Mouse (Mus musculus): Measurements from ENCODE around the gene Tut7. TPM values are rescaled to one million over a fixed set of nuclear protein-coding genes. Genes with fewer than 3 reads are reported as not detected.
"Not testable (repeated sequence)": the region's sequence is repeated elsewhere in the genome, so short reads cannot be mapped to it uniquely, and the experiment has no call there.

Tut7 gene
- total RNA-seq, 2 experiments from 2014 or later, result 31.2 to 33.6 TPM

GRCm38 (mm10) chr13:59770164-59770562 is 52.8 kb downstream of the Tut7 start:
- intact Hi-C loops (cut with DNase I), result no loop called here
- peak; percentile 75 to 76 for DNase-seq

- intact Hi-C loops (cut with DNase I), result no loop called here
- peak; percentile 99 to 100 for DNase-seq
Observed at GRCm38 (mm10) chr13:59769296-59770163, 53.4 kb downstream of the Tut7 start, which contains the start of gene Isca1. Gene Isca1 (minus strand): TSS chr13:59769810.

GRCm38 (mm10) chr13:59768531-59768930 is 54.4 kb downstream of the Tut7 start:
- DNase-seq, result no peak
- intact Hi-C loops (cut with DNase I), result no loop called here

DNA sequence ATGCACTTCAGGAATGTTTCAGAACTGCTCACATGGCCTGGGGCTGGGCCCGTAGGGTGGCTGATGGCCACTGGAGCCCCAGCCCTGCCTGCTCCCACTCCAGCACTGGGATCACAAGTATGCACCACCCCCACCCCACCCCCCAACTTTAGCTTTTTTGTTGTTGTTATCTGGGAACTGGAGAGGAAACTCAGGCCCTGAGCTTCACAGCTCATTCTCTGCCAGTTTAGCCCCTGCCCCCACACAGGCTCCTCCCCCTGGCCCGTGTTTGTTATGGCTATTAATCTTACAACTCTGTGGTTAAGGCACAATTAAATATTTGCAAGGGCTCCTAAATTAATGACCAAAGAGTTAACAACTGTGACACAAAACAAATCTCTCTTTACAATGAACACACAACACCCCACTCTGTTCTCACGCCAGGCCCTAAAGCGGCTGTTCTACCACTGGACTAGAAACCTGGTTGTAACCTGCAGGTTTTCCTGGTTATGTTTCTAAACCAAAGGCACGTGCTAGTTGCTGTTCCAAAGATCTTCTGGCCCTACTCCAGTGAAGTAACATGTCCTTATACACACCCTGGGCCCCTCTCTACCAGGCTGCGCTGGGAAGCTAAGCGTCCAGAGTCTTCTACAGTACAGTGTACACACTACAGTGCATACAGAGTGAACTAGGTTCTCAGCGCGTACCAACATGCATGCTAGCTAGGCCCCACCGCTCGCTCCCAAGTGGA is 56.0 kb downstream of the Tut7 start:
- intact Hi-C loops (cut with DNase I), result no loop called here
- no peak for DNase-seq

GRCm38 (mm10) chr13:59762791-59763190 is 60.2 kb downstream of the Tut7 start:
- no peak for DNase-seq
- intact Hi-C loops (cut with DNase I), result no loop called here

- intact Hi-C loops (cut with DNase I), result no loop called here
- no peak for DNase-seq
Observed at GRCm38 (mm10) chr13:59756906-59757305, 66.0 kb downstream of the Tut7 start.

- DNase-seq, result no peak
- intact Hi-C loops (cut with DNase I), result no loop called here
Observed at GRCm38 (mm10) chr13:59750310-59750709, 72.6 kb downstream of the Tut7 start.

DNA sequence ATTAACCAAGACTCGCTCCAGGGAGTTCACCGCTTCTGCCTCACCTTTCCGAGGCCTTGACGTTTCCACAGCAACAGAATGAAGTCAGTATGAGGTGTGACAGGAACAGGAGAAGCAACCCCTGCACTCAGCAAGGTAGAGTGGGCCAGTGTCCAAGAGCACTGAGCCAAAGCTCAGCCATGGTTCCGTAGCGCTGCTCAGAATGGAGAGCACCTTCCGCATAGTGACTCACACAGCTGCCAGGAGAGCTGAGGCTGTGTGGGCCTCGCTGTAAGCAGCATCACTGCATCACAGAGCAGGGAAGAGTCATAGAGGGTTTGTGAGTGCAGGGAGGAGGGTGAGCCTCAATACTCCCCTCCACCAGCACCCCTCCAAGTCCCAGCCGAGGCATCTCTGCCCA is 76.2 kb downstream of the Tut7 start, which contains the start of gene 1700014D04Rik:
Gene 1700014D04Rik, minus strand, starts transcription at position 42 of the 400 bp plus-strand sequence.
- intact Hi-C loops (cut with DNase I), result no loop called here
- no peak for DNase-seq

DNA sequence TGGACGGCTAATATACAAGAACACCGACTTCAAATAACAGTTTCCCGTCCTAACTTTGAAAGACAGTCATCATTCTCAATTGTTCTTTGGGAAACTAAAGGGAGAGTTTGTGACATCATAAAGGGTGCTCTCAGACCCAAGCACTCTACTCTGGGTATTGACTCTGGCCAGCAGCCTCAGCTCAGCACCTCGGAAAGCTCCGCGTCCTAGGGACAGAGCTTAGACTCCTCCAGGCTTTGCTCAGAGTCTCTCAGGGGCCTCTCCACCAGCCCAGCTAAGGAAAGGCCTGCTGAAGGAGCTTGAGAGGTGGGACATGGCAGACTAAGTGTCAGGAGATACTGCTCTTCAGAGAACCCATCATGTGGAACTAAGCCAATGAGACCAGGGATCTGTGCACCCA is 76.8 kb downstream of the Tut7 start:
- intact Hi-C loops (cut with DNase I), result no loop called here
- no peak for DNase-seq

DNA sequence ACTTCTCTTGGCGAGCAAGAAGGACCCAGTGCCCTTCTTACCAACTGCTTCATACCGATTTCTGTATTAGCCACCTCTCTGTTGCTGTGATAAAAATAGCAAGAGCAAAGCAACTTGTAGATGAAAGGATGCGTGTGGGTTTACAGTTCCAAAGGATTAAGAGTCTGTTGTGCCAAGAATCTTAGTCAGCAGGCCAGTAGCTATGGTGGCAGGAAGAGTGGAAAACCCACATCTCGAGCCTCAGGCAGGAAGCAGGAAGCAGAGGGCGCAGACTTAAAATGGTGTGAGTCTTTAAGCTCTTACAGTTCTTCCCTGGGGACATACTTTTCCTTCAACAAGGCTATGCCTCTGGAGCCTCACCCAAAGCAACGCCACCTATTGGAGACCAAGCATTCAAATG is 77.5 kb downstream of the Tut7 start:
- intact Hi-C loops (cut with DNase I), result no loop called here
- DNase-seq, result no peak

DNA sequence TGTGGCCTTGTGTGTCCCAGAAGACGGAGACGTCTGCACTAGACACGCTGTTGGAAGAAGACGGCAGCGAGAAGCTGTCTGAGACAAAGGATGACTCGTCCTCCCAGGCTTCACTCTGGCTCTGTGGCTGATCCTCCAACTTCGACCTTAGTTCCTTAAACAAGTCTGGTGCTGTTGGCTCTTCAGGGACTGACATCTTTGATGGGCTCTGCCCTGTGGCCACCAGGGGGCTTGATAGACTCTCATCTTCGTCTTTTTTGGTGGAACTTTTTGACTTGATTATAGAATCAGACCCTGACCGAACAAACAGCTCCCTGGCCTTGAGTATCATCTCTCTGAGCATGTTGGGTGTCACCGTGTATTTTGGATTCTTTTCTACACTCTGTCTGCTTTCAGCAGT is 81.2 kb downstream of the Tut7 start:
- intact Hi-C loops (cut with DNase I), result no loop called here
- DNase-seq, result no peak

- intact Hi-C loops (cut with DNase I), result no loop called here
- DNase-seq, result peak in 1 of 2 experiments; percentile 38
Observed at GRCm38 (mm10) chr13:59741096-59741495, 81.9 kb downstream of the Tut7 start.

DNA sequence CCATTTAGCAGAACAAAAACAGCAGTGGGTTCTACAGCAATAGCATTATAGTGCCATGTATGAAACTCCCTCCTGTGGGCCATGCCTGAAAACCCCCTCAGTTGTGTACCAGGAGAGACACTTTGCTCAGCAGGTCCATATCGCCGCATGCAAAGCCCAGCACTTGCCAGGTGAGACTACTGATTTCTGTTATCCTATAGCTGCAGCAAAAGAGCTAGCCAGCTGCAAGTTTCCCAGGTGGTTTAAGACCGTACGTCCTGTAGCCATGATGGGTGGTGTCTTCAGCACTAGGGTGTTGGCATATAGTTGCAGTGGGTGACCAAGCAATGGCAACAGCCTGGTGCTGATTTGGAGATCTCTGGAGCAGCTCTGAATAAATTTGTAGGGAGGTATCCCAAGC is 83.5 kb downstream of the Tut7 start:
- DNase-seq, result no peak
- intact Hi-C loops (cut with DNase I), result no loop called here

DNA sequence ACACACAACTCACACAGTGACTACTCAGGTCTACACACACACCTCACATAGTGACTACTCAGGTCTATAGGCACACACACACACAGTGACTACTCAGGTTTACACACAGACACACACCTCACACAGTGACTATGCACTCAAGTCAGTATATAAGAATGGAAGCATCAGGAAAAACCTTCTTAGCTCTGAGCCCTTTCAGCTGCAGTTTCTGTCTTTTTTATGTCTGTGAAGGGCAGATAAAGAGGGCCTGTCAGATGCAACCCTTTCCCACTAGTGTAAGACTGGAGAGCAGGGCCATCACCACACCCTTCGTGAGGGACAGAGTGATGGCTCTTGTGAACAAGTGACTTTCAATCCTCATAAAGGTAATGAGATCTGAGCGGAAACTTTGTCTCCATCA is 84.5 kb downstream of the Tut7 start:
- intact Hi-C loops (cut with DNase I), result no loop called here
- DNase-seq, result no peak

DNA sequence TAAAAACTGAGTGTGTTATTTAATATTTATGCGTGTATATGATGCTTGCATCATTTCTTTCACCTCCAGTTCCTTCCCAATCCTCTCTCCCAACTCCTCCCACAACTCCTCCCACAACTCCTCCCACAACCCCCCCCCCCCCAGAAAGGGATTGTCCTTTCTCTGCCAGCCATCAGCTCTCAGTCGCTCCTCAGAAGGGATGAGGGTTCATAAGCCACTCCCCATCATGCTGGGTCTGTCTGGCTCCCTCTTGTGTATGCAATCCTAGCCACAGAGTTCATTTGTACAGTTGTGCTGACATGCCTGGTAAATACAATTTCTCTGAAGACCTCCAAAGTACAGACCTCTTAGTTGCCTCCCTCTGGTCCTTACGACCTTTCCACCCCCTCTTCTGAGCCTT is 87.8 kb downstream of the Tut7 start:
- intact Hi-C loops (cut with DNase I), result no loop called here
- no peak for DNase-seq

DNA sequence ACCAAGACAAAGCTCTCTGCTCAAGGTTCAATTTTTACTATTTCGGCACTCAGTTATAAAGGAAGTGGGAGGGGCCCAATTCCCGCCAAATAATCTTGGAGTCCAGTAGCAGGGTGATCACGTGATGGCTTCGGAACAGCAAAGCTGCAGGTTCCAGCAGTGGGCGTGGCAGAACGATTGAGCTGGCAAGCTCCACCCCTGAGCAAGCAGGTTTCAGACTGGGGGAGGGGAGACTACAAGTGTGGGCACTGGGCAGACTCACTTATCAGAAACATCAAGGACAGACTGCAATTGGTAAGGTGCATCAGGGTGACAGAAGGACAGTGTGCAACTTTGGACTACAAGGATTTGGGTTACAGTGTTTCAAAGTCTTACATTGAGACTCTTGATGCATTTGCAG is 88.6 kb downstream of the Tut7 start:
- DNase-seq; intact Hi-C loops (cut with DNase I): not testable (repeated sequence)

GRCm38 (mm10) chr13:59733936-59734335 is 89.0 kb downstream of the Tut7 start:
- no peak for DNase-seq
- intact Hi-C loops (cut with DNase I), result no loop called here

DNA sequence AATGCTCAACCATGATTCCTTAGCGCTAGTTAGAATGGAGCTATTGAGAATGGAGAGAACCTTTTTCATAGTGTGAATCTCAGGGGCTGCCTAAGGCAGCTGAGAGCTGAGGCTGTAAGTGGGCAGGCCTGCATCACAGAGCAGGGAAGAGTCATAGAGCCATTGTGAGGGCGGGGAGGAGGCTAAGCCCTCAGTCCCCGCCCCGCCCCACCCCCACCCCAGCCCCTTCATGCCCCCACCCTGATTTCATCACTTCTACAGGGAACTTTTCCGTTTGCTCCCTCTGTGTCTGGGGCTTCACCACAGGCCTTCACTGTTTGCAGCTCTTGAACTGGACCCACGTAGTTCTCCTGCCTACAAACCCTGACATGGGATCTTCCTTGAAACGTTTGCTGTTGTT is 91.3 kb downstream of the Tut7 start, which contains the start of gene Spata31d1d:
Gene Spata31d1d, minus strand, starts transcription at position 101 of the 400 bp plus-strand sequence.
- intact Hi-C loops (cut with DNase I), result no loop called here
- DNase-seq, result no peak

DNA sequence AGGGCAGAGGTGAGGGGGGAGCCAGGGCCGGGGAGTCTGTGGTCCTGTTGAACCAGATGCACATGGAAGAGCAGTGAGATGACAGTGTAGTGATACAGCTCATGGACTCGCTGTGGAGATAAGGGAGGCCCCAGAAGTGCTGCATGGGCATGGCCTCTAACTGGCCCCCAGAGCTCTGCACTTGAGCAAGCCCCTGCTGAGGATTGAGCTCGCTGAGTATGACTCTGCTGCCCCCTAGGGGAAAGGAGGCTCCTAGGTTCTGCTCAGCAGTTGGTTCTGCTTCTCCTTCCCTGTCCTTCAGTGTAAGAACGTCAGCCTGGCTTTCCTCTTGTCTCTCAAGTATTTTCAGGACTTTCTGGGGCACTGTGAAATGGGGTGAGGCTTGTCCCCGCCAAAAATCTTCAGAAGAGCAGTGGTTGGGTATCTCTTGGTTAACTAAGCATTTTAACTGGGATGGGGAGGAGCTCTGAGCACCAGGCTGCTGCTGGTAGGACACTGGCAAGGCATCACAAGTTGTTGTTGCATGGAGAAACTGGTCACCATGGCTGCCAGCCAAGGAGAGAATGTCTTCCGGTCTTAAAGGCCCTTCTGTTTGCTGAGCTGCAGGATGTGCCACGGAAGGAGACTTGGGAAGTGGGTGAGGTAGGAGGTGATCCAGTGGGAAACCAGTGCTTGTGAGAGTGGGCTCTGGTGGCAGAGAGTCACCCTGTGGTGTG is 94.4 kb downstream of the Tut7 start:
- DNase-seq, result peak; percentile 59 to 61
- intact Hi-C loops (cut with DNase I), result loop anchor here (5.0 kb wide), 2 partner anchors 196 to 211 kb away; no protein-coding TSS in a partner anchor

DNA sequence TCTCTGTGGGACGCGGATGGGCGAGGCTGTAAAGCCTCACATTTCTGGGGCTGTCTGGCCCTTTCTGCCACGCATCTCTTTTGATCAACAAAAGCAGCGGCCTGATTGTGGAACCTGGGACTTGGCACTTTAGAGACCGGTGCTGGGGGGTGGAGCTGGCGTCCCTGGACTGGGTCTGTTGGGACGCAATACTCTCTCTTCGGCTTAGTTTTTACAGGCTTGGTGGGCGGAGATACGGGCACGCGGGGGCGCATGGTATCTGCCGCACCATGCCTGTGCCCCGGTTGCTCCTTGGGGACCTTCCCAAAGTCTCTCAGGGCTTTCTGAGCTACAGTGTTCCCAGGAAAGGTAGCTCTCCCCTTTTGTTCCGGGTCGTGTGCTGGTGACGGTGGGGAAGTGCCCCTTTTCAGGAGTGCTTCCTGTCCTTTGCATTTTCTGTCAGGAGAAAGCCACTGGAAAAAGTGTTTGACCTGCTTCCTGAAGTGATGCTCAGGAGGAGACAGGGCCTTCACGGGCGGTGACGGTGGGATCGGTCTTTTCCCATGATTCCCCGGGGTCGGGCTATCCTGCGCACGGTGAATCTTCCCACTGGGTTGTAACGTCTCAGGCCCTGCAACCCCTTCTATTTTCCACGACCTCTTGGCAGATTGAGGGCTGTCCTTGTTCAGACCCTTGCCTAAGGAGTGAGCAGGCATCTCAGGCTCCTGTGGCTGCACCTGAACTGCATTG is 96.6 kb downstream of the Tut7 start:
- intact Hi-C loops (cut with DNase I), result loop anchor here (5.0 kb wide), 2 partner anchors 194 to 209 kb away; no protein-coding TSS in a partner anchor
- DNase-seq, result no peak
